Mouse (Mus musculus): ENCODE data around the gene Dnajb14. TPM values are rescaled to one million over a fixed set of nuclear protein-coding genes. Genes with fewer than 3 reads are reported as not detected.

Dnajb14 gene
- total and polyA plus RNA-seq, 3 experiments, result 2.8 to 7.0 (median 4.4) TPM

DNA sequence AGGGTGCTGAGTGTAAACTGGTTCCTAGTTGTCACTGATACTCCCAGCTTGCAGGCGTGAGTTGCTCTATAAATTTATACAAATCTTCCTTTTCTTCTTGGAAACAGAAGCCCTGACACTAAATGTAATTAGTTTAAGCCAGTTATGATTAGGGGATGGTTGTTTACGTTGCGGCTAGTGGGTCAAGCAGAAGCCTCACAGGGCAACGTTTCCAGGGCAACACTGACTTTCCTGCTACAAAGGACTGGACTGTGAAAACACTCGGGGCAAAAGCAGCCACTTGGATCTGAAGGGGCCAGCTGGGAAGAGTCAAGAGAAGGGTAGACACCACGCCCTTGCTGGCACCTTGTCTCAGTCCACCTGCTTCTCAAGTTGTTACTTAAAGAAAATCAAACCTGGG is 69.1 kb downstream of the Dnajb14 start:
- in situ Hi-C loops (cut with MboI; ENCODE audit: low pct_ligation_motif_present, low pct_unique_long_range_greater_than_20kb, low sequenced_read_pairs) (loop anchor here (5.0 kb wide), 1 partner anchor 56 kb away; no protein-coding TSS in a partner anchor), dilution Hi-C loops (cut with MboI; ENCODE audit: extremely low pct_ligation_motif_present, extremely low pct_unique_long_range_greater_than_20kb, low sequenced_read_pairs) (no loop called here)
- no peaks in the 10 kb centered on the region; the same call in 1 of the 2 replicates for H3K79me2 ChIP-seq (replicated peaks; ENCODE audit: control insufficient read depth, extremely low read depth, insufficient read depth, poor library complexity, severe bottlenecking)
- peaks cover 74 to 85% of the 10 kb centered on the region in 2 experiments for H3K36me3 ChIP-seq (replicated peaks in 1 of 2; ENCODE audit: control insufficient read depth in 1 of 2, insufficient read depth in 1 of 2, low read length in 1 of 2)
- no peak for DNase-seq (ENCODE audit: extremely low read depth)
- no peak for TF ChIP-seq POLR2AphosphoS2 (IDR thresholded peaks at IDR 0.05; ENCODE audit: low read depth, low read length)
- TF ChIP-seq NRF1 (IDR thresholded peaks at IDR 0.05; ENCODE audit: low read depth, low read length), result no peak
- no peak for TF ChIP-seq MXI1 (IDR thresholded peaks at IDR 0.05; ENCODE audit: low read depth, low read length)
- TF ChIP-seq EP300 (IDR thresholded peaks at IDR 0.05; ENCODE audit: low read length), result no peak
- TF ChIP-seq MYC (IDR thresholded peaks at IDR 0.05; ENCODE audit: low read depth, low read length), result no peak
- peak; percentile 9; the same call in 1 of the 2 replicates for TF ChIP-seq CHD2 (IDR thresholded peaks at IDR 0.05; ENCODE audit: low read length)
- TF ChIP-seq TBP (conservative IDR thresholded peaks at IDR 0.05; ENCODE audit: low read depth, low read length), result no peak
- no peak overlapping the region for H3K4me3 ChIP-seq (replicated peaks in 1 of 3; ENCODE audit: low read depth in 2 of 3, low read length in 2 of 3, poor library complexity in 1 of 3)
- H3K27ac ChIP-seq (ENCODE audit: insufficient read depth, low read depth), result peak overlapping the region; percentile 38; the same call in 1 of the 2 replicates
- peaks cover 6 to 44% of the 10 kb centered on the region in 2 experiments; a peak in 3 of 4 replicates for H3K4me1 ChIP-seq (ENCODE audit: control insufficient read depth in 1 of 2, insufficient read depth in 2 of 2)
- no peaks in the 10 kb centered on the region for H3K27me3 ChIP-seq (replicated peaks)
- no peaks in the 10 kb centered on the region for H3K9me3 ChIP-seq (replicated peaks; ENCODE audit: low read length)
- no peak overlapping the region for H3K4me2 ChIP-seq (ENCODE audit: insufficient read depth, low read depth, poor library complexity, severe bottlenecking)
- H3K9ac ChIP-seq (ENCODE audit: insufficient read depth, low read depth), result no peak overlapping the region

DNA sequence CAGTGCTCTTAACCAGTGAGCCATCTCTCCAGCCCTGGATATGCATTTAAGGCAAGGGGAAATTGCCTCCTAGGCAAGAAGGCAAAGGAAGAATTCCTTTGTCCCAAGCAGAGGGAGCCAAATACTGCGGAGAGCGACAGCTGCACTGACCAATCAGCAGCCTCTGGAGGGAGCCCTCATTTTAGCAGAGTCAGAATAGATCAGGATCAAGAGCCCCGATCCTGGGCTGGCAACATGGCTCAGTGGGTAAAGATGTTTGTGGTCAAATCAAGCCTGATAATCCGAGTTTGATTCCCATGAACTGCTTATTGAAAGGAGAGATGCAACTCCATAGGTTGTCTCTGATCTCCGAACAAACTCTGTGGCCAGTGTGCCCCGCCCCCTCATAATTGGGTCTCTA is 71.1 kb downstream of the Dnajb14 start:
- in situ Hi-C loops (cut with MboI; ENCODE audit: low pct_ligation_motif_present, low pct_unique_long_range_greater_than_20kb, low sequenced_read_pairs), result loop anchor here (5.0 kb wide), 1 partner anchor 54 kb away; no protein-coding TSS in a partner anchor
- Histone ChIP-seq H3K27me3 (replicated peaks) (no peaks in the 10 kb centered on the region), H3K4me1 (ENCODE audit: control insufficient read depth in 1 of 2, insufficient read depth in 2 of 2) (peaks cover 10 to 45% of the 10 kb centered on the region in 2 experiments), H3K36me3 (replicated peaks in 1 of 2; ENCODE audit: control insufficient read depth in 1 of 2, insufficient read depth in 1 of 2, low read length in 1 of 2) (peaks cover 62 to 78% of the 10 kb centered on the region in 2 experiments), H3K4me3 (replicated peaks in 1 of 3; ENCODE audit: low read depth in 2 of 3, low read length in 2 of 3, poor library complexity in 1 of 3) (no peak overlapping the region), H3K79me2 (replicated peaks; ENCODE audit: control insufficient read depth, extremely low read depth, insufficient read depth, poor library complexity, severe bottlenecking) (peaks cover 3% of the 10 kb centered on the region; the same call in 1 of the 2 replicates), H3K4me2 (ENCODE audit: insufficient read depth, low read depth, poor library complexity, severe bottlenecking) (no peak overlapping the region), H3K27ac (ENCODE audit: insufficient read depth, low read depth) (no peak overlapping the region), H3K9ac (ENCODE audit: insufficient read depth, low read depth) (no peak overlapping the region), H3K9me3 (replicated peaks; ENCODE audit: low read length) (no peaks in the 10 kb centered on the region)
- dilution Hi-C loops (cut with MboI; ENCODE audit: extremely low pct_ligation_motif_present, extremely low pct_unique_long_range_greater_than_20kb, low sequenced_read_pairs), result no loop called here
- DNase-seq (ENCODE audit: extremely low read depth), result peak; percentile 53
- TF ChIP-seq MXI1 (IDR thresholded peaks at IDR 0.05; ENCODE audit: low read depth, low read length) (no peak), JUN (IDR thresholded peaks at IDR 0.05; ENCODE audit: insufficient read depth, low read depth, low read length) (no peak), USF1 (IDR thresholded peaks at IDR 0.05; ENCODE audit: low read depth, low read length) (no peak), NELFE (IDR thresholded peaks at IDR 0.05; ENCODE audit: low read depth, low read length) (no peak), BHLHE40 (IDR thresholded peaks at IDR 0.05; ENCODE audit: low read depth, low read length) (no peak), IRF4 (IDR thresholded peaks at IDR 0.05; ENCODE audit: low read depth, low read length) (no peak), MAZ (IDR thresholded peaks at IDR 0.05; ENCODE audit: low read depth, low read length) (no peak), ZC3H11A (IDR thresholded peaks at IDR 0.05; ENCODE audit: low read depth, low read length) (peak; percentile 54), GABPA (IDR thresholded peaks at IDR 0.05; ENCODE audit: insufficient replicate concordance, low read depth, low read length) (no peak), RCOR1 (conservative IDR thresholded peaks at IDR 0.05; ENCODE audit: low read depth, low read length) (no peak), CHD2 (IDR thresholded peaks at IDR 0.05; ENCODE audit: low read length) (no peak), E2F4 (IDR thresholded peaks at IDR 0.05; ENCODE audit: insufficient replicate concordance, low read depth, low read length) (no peak), RAD21 (IDR thresholded peaks at IDR 0.05; ENCODE audit: low read depth, low read length) (peak; percentile 72), UBTF (IDR thresholded peaks at IDR 0.05; ENCODE audit: low read depth, low read length) (no peak), ETS1 (conservative IDR thresholded peaks at IDR 0.05; ENCODE audit: low read depth, low read length) (no peak), JUND (conservative IDR thresholded peaks at IDR 0.05; ENCODE audit: low read depth, low read length) (no peak), ZMIZ1 (IDR thresholded peaks at IDR 0.05; ENCODE audit: low read depth, low read length) (no peak), SMC3 (IDR thresholded peaks at IDR 0.05; ENCODE audit: low read depth, low read length) (peak; percentile 80), MYC (IDR thresholded peaks at IDR 0.05; ENCODE audit: low read depth, low read length) (no peak), CHD1 (IDR thresholded peaks at IDR 0.05; ENCODE audit: low read depth, low read length) (no peak), MEF2A (IDR thresholded peaks at IDR 0.05; ENCODE audit: borderline replicate concordance, low read depth, low read length) (no peak), ZKSCAN1 (IDR thresholded peaks at IDR 0.05; ENCODE audit: borderline replicate concordance, low read depth, low read length) (no peak), MAFK (IDR thresholded peaks at IDR 0.05; ENCODE audit: insufficient replicate concordance, low read length) (no peak), CTCF (conservative IDR thresholded peaks at IDR 0.05 in 1 of 2, IDR thresholded peaks at IDR 0.05 in 1 of 2; ENCODE audit: low read depth in 2 of 2, low read length in 2 of 2) (peak in 1 of 2 experiments; percentile 92; a peak in 2 of 4 replicates), KAT2A (IDR thresholded peaks at IDR 0.05; ENCODE audit: insufficient replicate concordance, low read length) (no peak), POLR2A (IDR thresholded peaks at IDR 0.05; ENCODE audit: low read depth, low read length) (no peak), SIN3A (IDR thresholded peaks at IDR 0.05; ENCODE audit: low read length) (no peak), HCFC1 (IDR thresholded peaks at IDR 0.05; ENCODE audit: low read depth, low read length) (no peak)

Data from CH12.LX (cell line).